Mouse (Mus musculus) midbrain, embryonic 13.5 days (tissue): ENCODE measurements around the gene Tgfbr2. TPM values are rescaled to one million over a fixed set of nuclear protein-coding genes. Genes with fewer than 3 reads are reported as not detected.

Source experiments
- ATAC-seq: fragments of 200-750 bp; cut with Nextera tagmentation; 2 replicates; pipeline ENCODE4 v1.8.0; 2017; ENCODE audit warnings: mild to moderate bottlenecking, moderate TSS enrichment, moderate library complexity
- H3K27ac ChIP-seq: fragments of 300-500 bp; sonication (generic); 2 replicates; pipeline ENCODE4 v1.5.1; 2015; ENCODE audit warnings: inconsistent platforms, mild to moderate bottlenecking, moderate library complexity
- H3K27me3 ChIP-seq: fragments of 300-500 bp; sonication (generic); 2 replicates; pipeline ENCODE4 v1.6.1; 2015; ENCODE audit warnings: mild to moderate bottlenecking, inconsistent platforms
- H3K36me3 ChIP-seq: fragments of 300-500 bp; sonication (generic); 2 replicates; pipeline ENCODE4 v1.6.1; 2015; ENCODE audit warnings: mild to moderate bottlenecking, inconsistent platforms
- H3K4me1 ChIP-seq: fragments of 300-500 bp; sonication (generic); replicated peaks from 2 replicates; pipeline ENCODE4 v1.6.1; 2015; ENCODE audit warnings: inconsistent platforms
- H3K4me2 ChIP-seq: fragments of 300-500 bp; sonication (generic); replicated peaks from 2 replicates; pipeline ENCODE4 v1.6.1; 2015; ENCODE audit warnings: moderate library complexity, mild to moderate bottlenecking, inconsistent platforms
- H3K4me3 ChIP-seq: fragments of 300-500 bp; sonication (generic); replicated peaks from 2 replicates; pipeline ENCODE4 v1.5.1; 2015; ENCODE audit warnings: mild to moderate bottlenecking, inconsistent platforms
- H3K9ac ChIP-seq: fragments of 300-500 bp; sonication (generic); replicated peaks from 2 replicates; pipeline ENCODE4 v1.6.1; 2015; ENCODE audit warnings: mild to moderate bottlenecking, inconsistent platforms
- H3K9me3 ChIP-seq: fragments of 300-500 bp; sonication (generic); 2 replicates; pipeline ENCODE4 v1.6.1; 2016; ENCODE audit warnings: mild to moderate bottlenecking, inconsistent platforms
- WGBS: fragments of 180-500 bp; shearing (Covaris S2); methylation state at CpG from one replicate; pipeline ENCODE4 v1.1.7; 2015; 5-methylcytosine and 5-hydroxymethylcytosine counted together
- polyA plus RNA-seq: library from polyadenylated mRNA; unstranded; fragments of >200 nt; fragmentation: Nextera tagmentation; extraction: Ambion mirVana; gene quantifications from 2 replicates; pipeline ENCODE4 v1.2.1, GENCODE M21; 2015

Gene Tgfbr2
- 6.4 and 7.0 TPM in 2 replicates for polyA plus RNA-seq

DNA sequence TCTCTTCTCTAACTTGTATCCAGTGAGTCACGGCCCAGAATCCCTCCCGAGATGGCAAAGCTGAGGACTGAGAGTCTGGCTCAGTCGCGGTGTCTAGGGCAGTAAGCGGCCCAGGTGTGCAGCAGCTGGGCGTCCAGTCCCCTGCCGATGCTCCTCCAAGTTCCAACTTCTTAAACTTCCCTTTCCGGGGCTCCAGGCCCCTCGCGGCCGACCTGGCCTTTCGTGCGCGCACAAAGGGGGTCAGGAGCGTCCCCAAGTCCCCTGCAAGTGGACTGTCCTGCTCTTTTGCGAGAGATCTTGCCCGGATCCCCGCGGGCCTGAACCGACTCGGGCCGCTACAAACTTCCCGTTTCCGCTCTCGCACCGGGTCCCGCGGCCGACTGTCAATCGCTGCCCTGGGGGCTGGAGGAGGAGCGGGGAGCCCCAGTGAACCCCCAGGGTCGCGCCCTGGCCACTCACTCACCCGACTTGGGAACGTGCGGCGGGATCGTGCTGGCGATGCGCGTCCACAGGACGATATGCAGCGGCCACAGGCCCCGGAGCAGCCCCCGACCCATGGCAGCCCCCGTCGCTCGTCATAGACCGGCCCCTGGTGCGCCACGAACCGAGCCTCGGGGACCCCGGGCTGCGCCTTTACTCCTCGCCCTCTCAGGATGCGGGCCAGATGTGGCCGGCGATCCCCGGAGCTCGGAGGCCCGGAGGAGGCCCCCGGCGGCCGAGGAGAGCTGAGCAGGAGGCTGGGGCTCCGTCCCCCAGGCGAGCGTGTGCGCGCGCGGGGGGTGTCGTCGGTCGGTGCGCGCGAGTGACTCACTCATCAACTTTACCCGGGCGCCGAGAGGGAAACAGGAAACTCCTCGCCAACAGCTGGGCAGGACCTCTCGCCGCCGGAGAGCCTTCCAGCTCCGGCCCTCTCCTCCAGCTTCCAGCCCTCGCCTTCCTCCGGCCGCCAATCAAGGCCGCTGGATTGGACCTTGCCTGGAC lies at the start of gene Tgfbr2:
Gene Tgfbr2, minus strand, starts transcription at position 880 of the 981 bp plus-strand sequence.
- H3K4me2 ChIP-seq, result peak within 1 kb of the TSS; percentile 95
- no peaks in the 10 kb centered on the region for H3K9me3 ChIP-seq
- WGBS, result under 1% methylated on average over 77 of the region's 90 CpGs
- H3K4me3 ChIP-seq, result peak within 1 kb of the TSS; percentile 55
- peaks cover 37% of the 10 kb centered on the region for H3K27me3 ChIP-seq
- H3K36me3 ChIP-seq, result no peaks in the 10 kb centered on the region
- 0 out of 2 replicates have a peak within 1 kb of the TSS, but pooled peaks have one; percentile 9 for H3K27ac ChIP-seq
- H3K9ac ChIP-seq, result peak within 1 kb of the TSS; percentile 67
- peak; percentile 72 for ATAC-seq
- H3K4me1 ChIP-seq, result peaks cover 16% of the 10 kb centered on the region

- no peak for ATAC-seq
- WGBS, result 77% methylated on average over 6 of the region's 6 CpGs
Measured at GRCm38 (mm10) chr9:116223368-116223767, 48.2 kb upstream of the Tgfbr2 start.

GRCm38 (mm10) chr9:116222643-116223042 lies 47.5 kb upstream of the Tgfbr2 start:
- WGBS, result 92% methylated on average over 5 of the region's 5 CpGs
- Histone ChIP-seq H3K9ac (no peak overlapping the region), H3K27ac (no peak overlapping the region), H3K36me3 (no peaks in the 10 kb centered on the region), H3K27me3 (no peaks in the 10 kb centered on the region), H3K4me3 (no peak overlapping the region), H3K4me1 (no peaks in the 10 kb centered on the region; the same call in 1 of the 2 replicates), H3K4me2 (no peak overlapping the region), H3K9me3 (no peaks in the 10 kb centered on the region)
- ATAC-seq, result no peak

More at GRCm38 (mm10) chr9:116223368-116223767, 48.2 kb upstream of the Tgfbr2 start:
- Histone ChIP-seq H3K27ac (no peak overlapping the region), H3K9me3 (no peaks in the 10 kb centered on the region), H3K4me1 (no peaks in the 10 kb centered on the region; the same call in 1 of the 2 replicates), H3K9ac (no peak overlapping the region), H3K4me3 (no peak overlapping the region), H3K27me3 (no peaks in the 10 kb centered on the region), H3K36me3 (no peaks in the 10 kb centered on the region), H3K4me2 (no peak overlapping the region)

GRCm38 (mm10) chr9:116222000-116222399 lies 46.8 kb upstream of the Tgfbr2 start:
- Histone ChIP-seq H3K9me3 (no peaks in the 10 kb centered on the region), H3K9ac (no peak overlapping the region), H3K27ac (no peak overlapping the region), H3K4me2 (no peak overlapping the region), H3K36me3 (no peaks in the 10 kb centered on the region), H3K4me1 (no peaks in the 10 kb centered on the region; the same call in 1 of the 2 replicates), H3K27me3 (no peaks in the 10 kb centered on the region), H3K4me3 (no peak overlapping the region)
- ATAC-seq, result no peak
- WGBS, result 82% methylated on average over 11 of the region's 11 CpGs

DNA sequence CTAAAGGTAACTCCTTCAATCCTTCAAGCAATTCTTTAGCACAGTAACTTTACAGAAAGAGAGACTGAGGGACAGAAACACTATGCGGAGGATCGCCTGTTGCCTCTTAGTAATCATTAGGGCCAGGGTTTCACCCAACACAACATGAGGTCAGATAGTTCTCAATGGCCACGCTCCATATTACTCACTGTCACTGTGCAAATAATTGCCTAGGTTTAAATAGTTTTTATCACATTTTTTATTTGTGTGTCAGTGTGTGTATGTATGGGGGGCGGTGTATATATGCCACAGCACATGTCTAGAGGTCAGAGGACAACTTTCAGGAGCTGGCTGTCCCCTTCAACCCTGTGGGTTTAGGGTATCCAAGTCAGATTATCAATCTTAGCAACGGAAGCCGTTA lies 46.4 kb upstream of the Tgfbr2 start:
- H3K27ac ChIP-seq, result no peak overlapping the region
- WGBS, result 91% methylated on average over 6 of the region's 6 CpGs

GRCm38 (mm10) chr9:116220616-116221015 lies 45.5 kb upstream of the Tgfbr2 start:
- no peaks in the 10 kb centered on the region for H3K36me3 ChIP-seq
- no peak for ATAC-seq
- no peak overlapping the region for H3K9ac ChIP-seq
- H3K27me3 ChIP-seq, result no peaks in the 10 kb centered on the region
- H3K27ac ChIP-seq, result no peak overlapping the region
- no peaks in the 10 kb centered on the region; the same call in 1 of the 2 replicates for H3K4me1 ChIP-seq
- H3K4me2 ChIP-seq, result no peak overlapping the region
- no peak overlapping the region for H3K4me3 ChIP-seq
- H3K9me3 ChIP-seq, result no peaks in the 10 kb centered on the region
- WGBS, result 90% methylated on average over 6 of the region's 6 CpGs

More for the DNA sequence above, 46.4 kb upstream of the Tgfbr2 start:
- Histone ChIP-seq H3K36me3 (no peaks in the 10 kb centered on the region), H3K9me3 (no peaks in the 10 kb centered on the region), H3K27me3 (no peaks in the 10 kb centered on the region), H3K4me1 (no peaks in the 10 kb centered on the region; the same call in 1 of the 2 replicates), H3K4me3 (no peak overlapping the region), H3K9ac (no peak overlapping the region), H3K4me2 (no peak overlapping the region)
- ATAC-seq, result no peak

GRCm38 (mm10) chr9:116220159-116220515 lies 45.0 kb upstream of the Tgfbr2 start:
- Histone ChIP-seq H3K36me3 (no peaks in the 10 kb centered on the region), H3K27me3 (no peaks in the 10 kb centered on the region), H3K4me1 (no peaks in the 10 kb centered on the region; the same call in 1 of the 2 replicates), H3K9me3 (no peaks in the 10 kb centered on the region), H3K9ac (no peak overlapping the region), H3K27ac (no peak overlapping the region), H3K4me2 (no peak overlapping the region), H3K4me3 (no peak overlapping the region)
- ATAC-seq, result no peak
- 92% methylated on average over 4 of the region's 4 CpGs for WGBS

DNA sequence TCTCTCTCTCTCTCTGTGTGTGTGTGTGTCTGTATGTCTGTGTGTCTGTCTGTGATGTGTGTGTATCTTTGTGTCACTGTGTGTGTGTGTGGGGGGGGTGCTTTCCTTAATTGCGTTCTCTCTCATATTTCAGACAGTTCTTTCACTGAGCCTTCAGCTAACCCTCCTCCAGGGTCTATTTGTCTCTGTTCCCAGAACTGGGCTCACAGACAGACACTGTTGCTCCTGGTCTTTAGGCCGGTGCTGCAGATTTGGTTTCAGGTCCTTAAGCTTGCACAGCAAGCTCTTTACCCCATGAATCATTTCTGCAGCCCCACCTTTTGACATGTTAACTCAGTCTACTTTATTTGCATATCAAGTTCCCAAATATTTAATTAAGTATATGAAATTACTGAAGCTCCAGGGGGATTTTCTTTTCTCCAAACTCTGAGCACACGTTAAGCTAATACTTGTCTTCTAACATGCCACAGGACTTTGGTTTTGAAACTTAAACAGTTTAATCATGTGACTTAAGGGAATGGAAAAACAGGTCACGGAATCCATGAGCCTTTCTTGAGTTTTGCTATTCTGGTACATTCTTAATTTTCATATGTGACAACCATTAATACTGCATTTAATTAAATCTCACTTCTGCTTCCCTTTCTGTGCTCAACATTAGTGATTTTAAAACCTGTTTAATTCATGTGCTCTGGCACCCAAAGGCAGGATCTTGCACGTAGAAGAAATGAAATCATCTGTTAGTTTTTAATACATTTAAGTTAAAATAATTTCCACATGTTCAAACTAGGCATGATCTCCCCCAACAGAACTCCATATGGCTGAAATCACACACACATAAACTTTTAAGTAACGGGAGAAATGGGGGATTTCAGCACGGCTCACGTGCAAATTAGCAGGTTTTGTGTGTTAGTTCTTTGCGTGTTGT lies 44.3 kb upstream of the Tgfbr2 start:
- Histone ChIP-seq H3K9ac (no peak overlapping the region), H3K9me3 (no peaks in the 10 kb centered on the region), H3K4me1 (no peaks in the 10 kb centered on the region; the same call in 1 of the 2 replicates), H3K27ac (no peak overlapping the region), H3K36me3 (no peaks in the 10 kb centered on the region), H3K4me3 (no peak overlapping the region), H3K27me3 (no peaks in the 10 kb centered on the region), H3K4me2 (no peak overlapping the region)
- 85% methylated on average over 9 of the region's 9 CpGs for WGBS
- ATAC-seq, result no peak

- H3K9ac ChIP-seq, result no peak overlapping the region
- H3K4me2 ChIP-seq, result no peak overlapping the region
- no peaks in the 10 kb centered on the region for H3K27me3 ChIP-seq
- H3K9me3 ChIP-seq, result no peaks in the 10 kb centered on the region
- no peaks in the 10 kb centered on the region for H3K36me3 ChIP-seq
- no peak overlapping the region for H3K4me3 ChIP-seq
- no peaks in the 10 kb centered on the region; the same call in 1 of the 2 replicates for H3K4me1 ChIP-seq
- no peak for ATAC-seq
- no peak overlapping the region for H3K27ac ChIP-seq
- 40% methylated on average over 4 of the region's 4 CpGs for WGBS
Measured at GRCm38 (mm10) chr9:116218780-116219179, 43.6 kb upstream of the Tgfbr2 start.

GRCm38 (mm10) chr9:116217099-116217498 lies 41.9 kb upstream of the Tgfbr2 start:
- Histone ChIP-seq H3K9me3 (no peaks in the 10 kb centered on the region), H3K9ac (no peak overlapping the region), H3K4me3 (no peak overlapping the region), H3K4me2 (no peak overlapping the region), H3K36me3 (no peaks in the 10 kb centered on the region), H3K27me3 (no peaks in the 10 kb centered on the region), H3K4me1 (peaks cover 10% of the 10 kb centered on the region; the same call in 1 of the 2 replicates), H3K27ac (no peak overlapping the region)
- no peak for ATAC-seq
- 92% methylated on average over 7 of the region's 7 CpGs for WGBS

GRCm38 (mm10) chr9:116216677-116217076 lies 41.5 kb upstream of the Tgfbr2 start:
- no peak overlapping the region for H3K4me3 ChIP-seq
- H3K27ac ChIP-seq, result no peak overlapping the region
- H3K27me3 ChIP-seq, result no peaks in the 10 kb centered on the region
- WGBS, result 90% methylated on average over 10 of the region's 10 CpGs
- H3K36me3 ChIP-seq, result no peaks in the 10 kb centered on the region
- no peak overlapping the region for H3K4me2 ChIP-seq
- peaks cover 10% of the 10 kb centered on the region; the same call in 1 of the 2 replicates for H3K4me1 ChIP-seq
- H3K9ac ChIP-seq, result no peak overlapping the region
- no peak for ATAC-seq
- H3K9me3 ChIP-seq, result no peaks in the 10 kb centered on the region
